Mouse (Mus musculus) CH12F3 (cell line): ENCODE results near the gene Itgb2.

Experiments used
- in situ Hi-C: fragments of 300-500 bp; cut with MboI; formaldehyde crosslinking; loops from 2 replicates; pipeline ENCODE4 v1.14.3; 2020; ENCODE audit warnings: low sequenced_read_pairs

The Itgb2 gene

DNA sequence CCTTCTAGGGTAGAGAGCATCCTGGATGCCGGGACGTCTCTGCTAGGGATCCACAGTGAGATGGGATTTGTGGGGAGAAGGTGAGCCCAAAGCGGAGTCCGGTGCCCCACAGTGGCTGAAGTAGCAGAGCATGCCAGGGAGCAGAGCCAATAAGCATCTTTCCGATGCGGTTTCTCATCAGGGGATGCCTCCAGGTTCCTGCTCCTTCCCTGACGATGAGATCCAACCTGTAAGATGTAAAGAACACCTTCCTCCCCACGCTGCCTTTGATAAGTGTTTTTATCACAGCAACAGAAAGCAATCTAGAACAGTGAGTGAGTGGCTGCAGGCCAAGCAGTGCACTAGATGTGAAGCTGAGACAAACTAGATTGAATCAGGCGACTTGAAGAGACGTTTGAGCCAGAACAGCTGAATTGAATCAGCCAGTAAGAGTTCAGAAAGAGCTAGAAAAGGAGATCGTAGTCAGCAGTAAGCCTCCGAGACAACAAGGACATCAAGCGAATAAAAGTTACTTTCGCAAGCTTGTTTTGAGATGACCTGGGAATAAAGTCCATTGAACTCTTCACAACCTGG, 13.6 kb upstream of the Itgb2 start:
- in situ Hi-C loops: loop anchor here (10.0 kb wide), 1 partner anchor 232 kb away; no protein-coding TSS in a partner anchor

DNA sequence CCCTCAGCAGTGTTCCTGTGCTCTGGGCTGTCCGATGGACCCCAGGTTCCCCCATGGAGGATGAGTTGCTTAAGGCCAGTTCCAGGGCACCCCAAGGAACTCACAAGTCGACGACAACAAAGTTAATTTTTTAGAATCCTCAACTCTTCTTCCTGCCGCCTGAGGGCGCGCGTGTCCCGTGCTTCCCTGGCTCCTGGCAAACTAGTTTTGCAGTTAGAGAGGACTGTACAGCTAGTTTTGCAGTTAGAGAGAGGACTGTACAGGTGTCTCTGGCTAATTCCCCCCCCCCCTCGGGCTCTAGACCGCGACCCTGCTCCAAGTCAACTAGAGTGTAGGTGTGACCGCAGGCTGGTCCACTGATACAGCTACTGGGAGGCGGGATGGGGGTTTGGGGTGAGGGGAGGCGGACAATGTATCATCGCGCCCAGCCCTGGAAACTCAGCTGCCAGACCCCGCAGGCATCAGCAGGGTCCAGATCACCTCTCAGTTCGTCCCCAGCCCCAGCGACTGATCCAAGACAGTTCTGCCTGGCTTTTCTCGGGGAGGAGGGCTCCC, 12.9 kb upstream of the Itgb2 start:
- in situ Hi-C loops: loop anchor here (10.0 kb wide), 1 partner anchor 232 kb away; no protein-coding TSS in a partner anchor

DNA sequence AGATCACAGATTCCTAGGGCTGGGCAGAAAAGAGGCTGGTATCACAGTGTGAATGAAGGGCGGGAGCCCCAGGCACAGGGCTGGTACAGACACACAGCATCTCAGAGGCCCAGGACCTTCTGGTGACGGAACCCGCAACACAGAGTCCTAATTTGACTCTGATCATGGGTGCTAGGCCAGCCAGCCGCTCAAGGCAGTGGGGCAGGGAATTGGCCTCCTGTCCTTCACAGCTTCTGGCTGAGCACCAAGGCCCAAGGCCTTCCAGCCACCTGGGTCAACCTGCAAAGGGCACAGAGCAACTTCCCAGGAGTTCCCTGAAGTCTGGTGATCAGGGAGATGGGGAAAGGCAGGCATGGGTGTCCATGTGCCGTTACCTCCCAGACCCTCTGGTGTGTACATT, 12.3 kb upstream of the Itgb2 start:
- in situ Hi-C loops: loop anchor here (10.0 kb wide), 1 partner anchor 233 kb away; no protein-coding TSS in a partner anchor

DNA sequence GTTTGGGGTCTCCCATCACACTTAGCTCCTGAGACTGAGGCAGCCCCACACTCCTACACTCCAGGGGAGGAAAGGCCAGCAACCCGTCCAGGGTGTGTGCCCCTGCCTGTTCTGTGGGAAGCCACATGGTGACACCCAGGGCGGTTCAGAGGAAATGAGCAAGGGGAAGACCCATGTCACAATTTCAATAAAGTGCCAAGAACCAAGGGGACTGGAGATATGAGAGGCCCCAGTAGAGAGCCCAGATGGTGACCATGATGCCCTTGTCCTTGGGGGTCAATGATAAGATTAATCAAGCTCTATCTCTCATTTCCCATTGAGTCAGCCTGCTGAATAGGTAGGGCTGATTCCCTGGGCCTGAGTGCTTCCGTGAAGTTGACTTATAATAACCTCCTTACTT, 10.9 kb upstream of the Itgb2 start:
- in situ Hi-C loops: loop anchor here (10.0 kb wide), 1 partner anchor 234 kb away; no protein-coding TSS in a partner anchor

DNA sequence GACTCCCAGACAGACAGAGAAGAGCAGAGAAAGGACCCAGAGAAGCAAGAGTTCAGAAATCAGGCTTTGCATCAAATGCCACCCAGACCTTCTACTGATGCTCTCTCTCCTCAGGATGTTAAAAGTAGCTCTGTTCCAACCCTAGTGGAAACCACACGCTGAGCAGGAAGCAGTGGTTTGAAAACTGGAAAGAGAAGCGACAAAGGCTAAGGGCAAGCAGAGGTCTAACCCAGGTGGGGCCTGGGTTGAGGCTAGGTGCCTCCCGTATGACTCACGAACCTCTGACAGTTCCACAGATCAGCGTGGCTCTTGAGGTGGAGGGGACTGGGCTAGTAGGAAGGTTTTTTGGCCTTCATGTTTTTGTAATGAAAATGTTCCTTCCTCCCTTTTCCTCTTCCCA, 9.6 kb upstream of the Itgb2 start:
- in situ Hi-C loops: loop anchor here (5.0 kb wide), 1 partner anchor 37 kb away; no protein-coding TSS in a partner anchor

DNA sequence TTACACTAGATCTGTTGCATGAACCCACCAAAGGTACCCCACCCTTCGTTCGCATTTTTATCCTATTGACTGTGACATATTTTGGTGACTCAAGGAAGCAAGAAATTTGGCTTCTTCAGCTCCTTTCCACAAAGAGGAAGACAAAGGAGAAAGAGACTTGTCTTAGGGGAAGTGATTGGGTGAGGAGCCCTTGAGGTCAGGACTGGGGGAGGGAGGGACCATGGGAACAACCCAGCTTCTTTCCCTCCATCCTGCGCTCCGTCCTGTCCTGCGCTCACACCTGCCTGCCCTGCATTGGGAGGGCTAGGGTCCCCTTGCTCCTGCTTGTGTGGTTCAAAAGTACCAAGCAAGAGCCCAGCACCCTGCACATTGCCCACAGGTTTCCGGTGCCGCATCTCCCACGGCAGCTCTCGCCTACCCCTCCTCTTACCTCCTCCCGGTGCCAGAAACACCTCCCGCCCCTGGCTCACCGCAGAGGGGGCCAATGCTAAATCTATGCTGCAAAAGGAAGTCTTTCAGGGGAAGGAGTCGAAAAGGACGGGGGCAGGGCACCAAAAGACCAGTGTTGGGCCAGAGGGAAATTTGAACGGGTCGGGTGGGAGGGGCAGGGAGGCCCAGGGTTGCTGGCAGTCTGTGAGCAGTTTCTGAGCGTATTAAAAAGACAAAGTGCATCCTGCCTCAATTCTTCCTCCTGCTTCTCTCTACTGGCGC, 7.9 kb upstream of the Itgb2 start:
- in situ Hi-C loops: loop anchor here (5.0 kb wide), 1 partner anchor 35 kb away; no protein-coding TSS in a partner anchor

DNA sequence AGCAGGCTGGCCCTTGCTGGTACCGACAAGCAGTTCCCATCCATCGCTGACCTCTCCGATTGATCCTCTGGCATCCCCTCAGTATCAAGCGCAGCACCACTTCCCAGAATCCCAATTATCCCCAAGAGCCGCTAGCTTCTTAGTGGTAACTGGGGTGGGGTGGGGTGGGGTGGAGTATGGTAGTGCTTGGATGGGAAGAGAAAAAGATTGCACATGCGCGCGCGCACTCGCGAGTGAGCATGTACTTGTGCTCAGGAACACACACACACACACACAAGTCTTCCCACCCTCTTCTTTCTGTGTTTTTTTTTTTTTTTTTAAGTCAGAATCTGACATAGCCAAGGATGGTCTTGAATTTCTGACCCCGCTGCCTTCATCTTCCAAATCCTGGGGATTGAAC, 7.3 kb upstream of the Itgb2 start:
- in situ Hi-C loops: loop anchor here (5.0 kb wide), 1 partner anchor 35 kb away; no protein-coding TSS in a partner anchor

DNA sequence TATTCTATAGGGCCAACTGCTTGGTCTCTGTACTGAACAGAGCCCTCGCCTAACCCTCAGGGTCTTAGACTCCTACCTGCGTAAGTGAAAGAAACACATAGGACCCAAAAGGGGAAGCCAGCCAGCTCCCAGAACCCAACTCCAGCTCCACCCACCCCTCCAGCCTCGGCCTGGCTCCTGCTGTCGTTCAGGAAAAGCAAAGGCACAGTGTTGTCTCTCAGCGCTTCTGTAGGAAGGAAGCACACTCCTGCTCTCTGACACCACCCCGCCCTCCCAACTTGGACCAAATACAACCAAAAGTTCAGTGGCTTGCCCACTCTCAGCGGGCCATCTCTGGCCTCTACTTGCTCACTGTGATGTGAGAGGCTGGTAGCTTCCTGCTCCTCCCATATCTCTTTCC, 6.7 kb upstream of the Itgb2 start:
- in situ Hi-C loops: loop anchor here (5.0 kb wide), 1 partner anchor 34 kb away; no protein-coding TSS in a partner anchor

DNA sequence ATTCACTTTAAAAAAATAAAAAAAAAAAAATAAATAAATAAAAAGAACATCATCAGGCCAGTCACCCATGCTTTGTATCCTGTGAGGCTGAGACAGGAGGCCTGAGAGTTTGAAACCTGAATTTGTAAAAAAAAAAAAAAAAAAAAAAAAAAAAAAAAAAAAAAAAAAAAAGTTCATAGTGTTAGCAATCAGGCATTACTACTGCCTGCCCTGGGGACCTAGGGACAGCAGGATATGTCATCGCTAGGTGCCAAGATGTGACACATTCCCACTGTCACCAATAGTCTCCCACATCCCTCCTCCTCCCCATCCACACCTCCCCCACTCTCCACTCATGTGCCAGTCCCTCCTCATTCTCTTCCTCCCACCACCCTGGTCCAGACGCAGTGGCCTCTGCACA, 3.6 kb upstream of the Itgb2 start:
- in situ Hi-C loops: no loop called here

DNA sequence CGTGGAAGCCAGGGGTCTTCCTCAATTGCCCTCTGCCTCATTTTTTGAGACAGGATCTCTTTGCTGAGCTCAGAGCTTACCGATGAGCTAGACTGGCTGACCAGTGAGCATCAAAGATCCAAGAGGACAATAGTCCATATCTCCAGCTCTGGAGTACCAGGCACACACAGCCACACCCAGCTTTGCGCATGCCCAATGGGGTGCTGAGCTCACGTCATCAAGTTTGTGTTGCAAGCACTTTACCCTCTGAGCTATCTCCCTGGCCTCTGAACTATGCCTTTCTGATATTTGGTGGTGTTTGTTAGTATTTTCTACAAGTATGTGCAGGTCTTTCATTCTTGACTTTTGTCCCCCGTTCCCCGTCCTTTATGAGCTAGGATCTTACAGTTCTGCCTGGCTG, 1.4 kb upstream of the Itgb2 start:
- in situ Hi-C loops: no loop called here

DNA sequence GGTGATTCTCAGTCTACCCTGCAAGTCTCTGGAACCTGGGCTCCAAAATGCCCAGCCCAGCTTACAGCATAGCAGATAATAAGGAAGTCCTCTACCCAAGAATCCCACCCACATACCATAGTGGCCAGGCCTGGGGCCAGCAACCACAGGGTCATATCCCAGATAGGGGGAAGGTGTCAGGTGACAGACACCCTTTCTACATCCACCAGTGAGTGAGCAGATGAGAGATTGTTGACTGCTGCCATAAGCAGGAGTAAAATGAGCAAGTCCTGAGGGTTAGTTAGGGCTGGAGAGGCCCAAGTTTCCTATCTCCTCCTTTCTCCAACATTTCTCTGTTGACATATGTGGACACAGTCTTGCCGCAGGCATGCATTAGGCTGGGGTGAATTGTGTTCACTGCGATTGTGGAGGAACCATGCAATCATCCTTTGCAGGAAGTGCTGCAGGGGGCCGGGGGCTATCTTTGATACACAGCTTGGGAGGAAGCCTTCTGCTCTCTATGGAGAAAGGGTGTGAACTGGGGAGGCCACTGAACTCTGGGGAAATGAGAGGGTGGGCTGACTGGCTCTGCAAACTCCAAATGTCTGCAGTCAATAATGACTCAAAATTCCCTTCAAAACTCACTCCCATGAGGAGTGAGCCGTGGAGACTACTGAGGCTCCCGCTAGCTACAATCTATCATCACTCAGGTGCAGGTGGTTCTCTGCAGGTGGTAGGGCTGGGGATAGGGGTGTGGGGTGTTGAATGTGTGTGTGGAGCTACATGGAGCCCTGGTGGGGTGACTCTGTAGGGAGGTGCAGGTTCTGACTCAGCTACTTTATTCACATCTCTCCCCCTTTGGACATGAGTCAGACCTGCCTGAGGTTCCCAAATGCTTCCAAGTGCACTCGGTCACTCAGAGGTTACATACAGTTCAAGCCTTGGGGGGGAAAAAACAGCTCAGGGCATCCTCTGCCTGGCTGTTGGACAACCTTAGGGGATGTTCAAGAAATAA, 1.3 kb downstream of the Itgb2 start:
- in situ Hi-C loops: no loop called here

DNA sequence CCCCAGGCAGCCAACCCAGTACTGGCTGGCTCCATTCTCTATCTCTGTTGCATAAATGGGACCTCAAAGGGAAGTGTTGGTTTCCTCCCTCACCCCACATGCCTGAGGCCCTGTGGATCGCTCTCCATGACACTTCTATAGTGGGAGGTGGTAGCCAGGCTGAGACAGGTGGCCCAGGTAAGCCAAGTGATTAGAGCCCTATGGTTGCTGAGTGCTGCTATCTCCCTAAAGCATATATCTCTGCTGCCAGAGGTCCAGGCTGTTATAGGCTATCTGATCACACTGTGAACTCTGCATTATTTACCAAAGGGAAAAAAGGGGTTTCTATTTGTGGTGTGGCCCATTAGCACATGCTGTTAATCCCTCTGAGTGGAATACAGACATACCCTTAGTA, 2.0 kb downstream of the Itgb2 start:
- in situ Hi-C loops: no loop called here

DNA sequence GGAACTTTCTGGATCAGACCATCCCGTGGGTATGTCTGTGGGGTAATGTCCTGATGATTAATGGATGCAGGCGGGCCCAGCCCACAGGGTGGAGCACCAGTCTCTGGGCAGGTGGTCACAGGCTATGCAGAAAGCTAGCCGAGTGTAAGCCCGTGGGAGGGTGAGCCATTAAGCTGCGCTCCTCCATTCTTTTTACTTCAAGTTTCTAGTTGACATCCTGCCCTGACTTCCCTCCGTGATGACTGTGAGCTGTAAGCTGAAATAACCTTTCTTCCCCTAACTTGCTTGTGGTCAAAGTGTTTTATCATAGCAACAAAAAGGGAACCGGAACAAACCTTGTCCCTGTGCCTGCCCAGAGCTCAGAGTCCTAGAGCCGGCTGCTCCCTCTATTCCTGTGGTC, 6.7 kb downstream of the Itgb2 start:
- in situ Hi-C loops: no loop called here

DNA sequence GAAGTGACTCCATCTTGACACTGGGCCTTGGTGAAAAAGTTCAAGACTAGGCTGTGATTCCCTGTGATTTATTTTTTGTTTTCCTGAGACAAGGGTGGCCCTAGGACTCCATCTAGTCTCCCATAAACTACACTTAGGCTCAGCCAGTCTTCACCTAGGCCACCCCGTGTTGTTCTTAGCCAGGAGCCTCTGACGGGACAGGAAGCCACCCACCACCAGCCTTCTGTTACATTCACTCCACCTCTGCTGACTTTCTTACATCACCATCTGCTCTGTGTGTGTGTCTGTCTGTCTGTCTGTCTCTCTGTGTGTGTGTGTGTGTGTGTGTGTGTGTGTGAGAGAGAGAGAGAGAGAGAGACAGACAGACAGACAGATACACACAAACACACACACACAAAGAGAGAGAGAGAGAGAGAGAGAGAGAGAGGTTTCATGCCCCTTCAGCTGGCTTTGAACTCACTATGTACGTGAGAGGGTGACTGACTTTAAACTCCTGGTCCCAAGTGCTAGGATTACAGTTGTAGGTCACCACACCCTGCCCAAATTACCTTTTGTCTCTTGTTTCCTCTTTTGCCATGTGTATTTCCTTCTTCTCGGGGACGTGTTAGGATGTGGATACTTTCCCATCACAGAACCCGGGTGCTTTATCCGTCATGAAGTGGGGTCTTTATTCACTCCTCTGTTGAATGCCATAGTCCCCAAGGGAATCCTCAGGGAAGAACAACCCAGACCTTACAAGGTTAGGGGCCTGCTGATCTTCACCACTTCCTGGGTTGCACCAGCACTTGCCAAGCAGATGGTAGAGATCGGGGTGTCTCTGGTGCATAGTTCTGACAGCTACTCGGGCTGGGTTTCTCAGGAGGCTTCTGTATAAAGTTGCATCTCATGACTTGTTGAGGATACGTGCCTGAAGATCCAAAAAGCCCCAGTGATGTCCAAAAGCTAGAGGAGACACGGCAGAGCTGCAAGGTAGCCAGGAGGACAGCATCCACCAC, 7.5 kb downstream of the Itgb2 start:
- in situ Hi-C loops: no loop called here

DNA sequence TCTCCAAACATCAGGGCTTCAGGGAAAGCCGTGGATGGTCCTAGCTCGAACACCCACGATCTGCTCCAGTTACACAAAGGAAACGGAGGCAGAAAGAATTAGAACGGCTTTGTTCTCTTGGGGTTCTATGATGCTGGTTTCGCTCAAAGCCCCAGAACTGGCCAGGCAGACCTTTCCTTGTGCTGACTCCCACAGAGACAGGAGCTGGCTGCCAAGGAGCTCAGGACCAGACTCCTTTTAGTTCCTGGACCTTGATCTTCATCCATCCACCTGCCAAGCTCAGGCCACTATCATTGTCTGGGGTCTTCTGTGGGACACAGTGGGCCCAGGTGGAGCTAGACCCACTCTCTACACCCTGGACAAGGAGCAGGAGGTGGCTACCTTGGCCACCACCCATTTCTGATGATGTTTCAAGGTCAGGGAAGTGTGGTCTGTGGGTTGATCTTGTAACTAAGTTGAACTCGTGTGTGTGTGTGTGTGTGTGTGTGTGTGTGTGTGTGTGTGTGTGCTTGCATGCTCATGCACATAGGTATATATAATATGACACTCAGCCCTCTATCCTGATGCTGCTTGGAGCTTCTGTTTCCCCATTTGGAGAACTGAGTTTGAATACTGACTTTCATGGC, 9.4 kb downstream of the Itgb2 start:
- in situ Hi-C loops: no loop called here

DNA sequence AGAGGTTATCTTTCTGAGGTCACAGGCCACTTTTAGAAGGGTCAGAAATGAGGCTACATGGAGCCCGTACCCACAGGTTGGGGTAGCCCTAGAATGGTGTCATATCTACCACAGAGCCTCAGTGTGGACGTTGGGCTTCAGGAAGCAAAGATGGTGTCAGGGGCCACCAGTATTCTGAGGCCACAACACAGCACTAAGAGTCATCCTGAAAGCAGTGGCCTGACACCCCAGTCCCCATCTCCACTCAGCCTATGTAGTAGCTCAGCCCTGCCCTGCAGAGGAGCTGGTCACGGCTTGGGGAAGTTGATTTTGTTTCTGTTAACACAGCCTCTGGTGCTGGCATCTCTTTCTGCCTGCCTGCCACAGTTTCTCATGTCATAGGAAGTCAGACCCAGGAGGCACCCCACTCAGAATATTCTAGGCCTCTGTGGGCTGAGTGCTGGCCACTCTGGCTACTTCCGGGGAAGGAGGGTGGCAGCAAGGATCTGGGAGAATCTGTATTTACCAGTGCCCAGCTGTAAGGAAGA, 10.6 kb downstream of the Itgb2 start:
- in situ Hi-C loops: no loop called here

DNA sequence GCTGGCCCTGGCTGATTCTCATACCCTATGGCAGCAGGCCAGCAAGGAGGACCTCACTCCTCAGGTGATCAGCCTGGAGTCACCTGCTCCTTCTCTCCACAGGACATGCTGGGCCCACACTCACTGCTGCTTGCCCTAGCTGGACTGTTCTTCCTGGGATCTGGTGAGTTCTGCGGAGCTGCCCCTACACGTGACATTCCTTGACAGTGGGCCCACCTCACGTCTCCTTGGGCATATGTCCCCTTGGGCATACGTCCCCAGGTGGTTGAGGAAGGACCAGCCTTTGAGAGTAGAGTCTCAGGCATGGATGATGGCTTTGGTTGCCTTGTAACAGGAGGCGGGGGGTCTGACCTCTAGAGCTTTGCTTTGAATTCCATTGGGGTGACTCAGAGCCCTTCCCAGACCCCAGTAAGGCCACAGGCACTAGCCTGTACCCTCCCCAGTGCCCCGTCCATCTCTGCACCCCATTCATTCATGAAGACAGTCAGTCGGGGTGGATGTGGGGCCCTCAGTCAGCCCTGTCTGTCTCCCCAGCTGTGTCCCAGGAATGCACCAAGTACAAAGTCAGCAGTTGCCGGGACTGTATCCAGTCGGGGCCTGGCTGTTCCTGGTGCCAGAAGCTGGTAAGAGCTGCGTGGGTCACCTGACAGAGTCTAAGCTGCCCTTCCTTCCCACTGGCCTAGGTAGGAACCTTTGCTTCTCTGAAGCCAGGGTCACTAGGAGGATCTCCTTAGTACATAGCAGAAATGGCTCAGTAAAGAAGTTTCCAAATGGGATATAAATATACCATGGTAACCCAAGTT, 12.0 kb downstream of the Itgb2 start:
- in situ Hi-C loops: no loop called here

DNA sequence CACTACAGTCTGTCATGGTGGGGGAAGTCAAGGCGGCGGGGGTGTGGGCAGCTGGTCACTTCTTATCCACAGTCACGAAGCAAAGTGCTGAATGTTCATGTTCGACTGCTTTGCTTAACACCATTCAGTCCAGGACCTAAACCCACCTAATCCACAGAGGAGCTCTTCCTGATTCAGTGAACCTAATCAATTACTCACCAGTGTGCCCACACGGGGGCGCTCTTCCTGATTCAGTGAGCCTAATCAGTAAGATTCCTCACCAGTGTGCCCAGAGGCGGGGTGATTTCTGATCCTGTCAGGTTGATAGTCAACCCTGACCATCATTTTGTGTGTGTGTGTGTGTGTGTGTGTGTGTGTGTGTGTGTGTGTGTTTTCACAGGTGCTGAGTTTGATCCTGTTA, 13.2 kb downstream of the Itgb2 start:
- in situ Hi-C loops: no loop called here
